Mouse (Mus musculus) hindbrain, embryonic 13.5 days (tissue): ENCODE data around the gene Pou5f1. TPM values are rescaled to one million over a fixed set of nuclear protein-coding genes. Genes with fewer than 3 reads are reported as not detected.

Experiments used
- ATAC-seq: fragments of 200-750 bp; cut with Nextera tagmentation; 2 replicates; pipeline ENCODE4 v1.8.0; 2017; ENCODE audit warnings: moderate TSS enrichment; ENCODE audit not compliant: low FRiP score
- H3K27ac ChIP-seq: fragments of 300-500 bp; sonication (generic); 2 replicates; pipeline ENCODE4 v1.5.1; 2015; ENCODE audit warnings: inconsistent platforms, mild to moderate bottlenecking, moderate library complexity
- H3K27me3 ChIP-seq: fragments of 300-500 bp; sonication (generic); 2 replicates; pipeline ENCODE4 v1.6.1; 2015; ENCODE audit warnings: mild to moderate bottlenecking, inconsistent platforms
- H3K36me3 ChIP-seq: fragments of 300-500 bp; sonication (generic); 2 replicates; pipeline ENCODE4 v1.6.1; 2015; ENCODE audit warnings: mild to moderate bottlenecking, inconsistent platforms
- H3K4me1 ChIP-seq: fragments of 300-500 bp; sonication (generic); replicated peaks from 2 replicates; pipeline ENCODE4 v1.6.1; 2015; ENCODE audit warnings: inconsistent platforms
- H3K4me2 ChIP-seq: fragments of 300-500 bp; sonication (generic); 2 replicates; pipeline ENCODE4 v1.6.1; 2015; ENCODE audit warnings: inconsistent platforms, mild to moderate bottlenecking, moderate library complexity
- H3K4me3 ChIP-seq: fragments of 300-500 bp; sonication (generic); 2 replicates; pipeline ENCODE4 v1.5.1; 2015; ENCODE audit warnings: mild to moderate bottlenecking, inconsistent platforms
- H3K9ac ChIP-seq: fragments of 300-500 bp; sonication (generic); 2 replicates; pipeline ENCODE4 v1.6.1; 2015; ENCODE audit warnings: mild to moderate bottlenecking, inconsistent platforms
- H3K9me3 ChIP-seq: fragments of 300-500 bp; sonication (generic); 2 replicates; pipeline ENCODE4 v1.6.1; 2016; ENCODE audit warnings: inconsistent platforms
- WGBS: fragments of 180-500 bp; shearing (Covaris S2); methylation state at CpG from one replicate; pipeline ENCODE4 v1.1.7; 2015; 5-methylcytosine and 5-hydroxymethylcytosine counted together
- polyA plus RNA-seq: library from polyadenylated mRNA; unstranded; fragments of >200 nt; fragmentation: Nextera tagmentation; extraction: Ambion mirVana; gene quantifications from 2 replicates; pipeline ENCODE4 v1.2.1, GENCODE M21; 2015

The Pou5f1 gene
- polyA plus RNA-seq, 1 experiment from 2014 or later: not detected

DNA sequence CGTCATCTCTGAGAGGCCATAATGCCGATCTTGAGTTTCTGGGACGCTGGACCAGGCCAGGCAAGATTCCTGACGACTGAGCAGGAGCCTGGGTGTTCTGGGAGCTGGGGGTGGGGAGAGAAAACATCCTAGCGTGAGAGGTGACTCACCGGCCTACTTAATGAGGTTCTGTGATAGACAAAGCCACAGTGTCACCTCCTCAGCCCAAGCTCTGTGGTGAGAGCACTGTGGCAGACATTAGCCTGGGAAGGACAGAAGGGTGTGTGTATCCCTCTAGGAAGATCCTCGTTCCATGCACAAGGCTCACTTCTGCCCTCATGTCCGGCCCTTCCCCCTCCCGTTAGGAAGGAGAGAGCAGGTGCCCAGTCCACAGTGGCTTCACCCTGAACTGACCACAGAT lies 51.5 kb downstream of the Pou5f1 start:
- Histone ChIP-seq H3K36me3 (no peaks in the 10 kb centered on the region), H3K4me2 (no peak overlapping the region), H3K4me1 (no peaks in the 10 kb centered on the region), H3K9me3 (no peaks in the 10 kb centered on the region), H3K9ac (no peak overlapping the region), H3K27me3 (no peaks in the 10 kb centered on the region), H3K27ac (no peak overlapping the region), H3K4me3 (no peak overlapping the region)
- ATAC-seq: no peak
- 80% methylated on average over 9 of the region's 9 CpGs for WGBS

DNA sequence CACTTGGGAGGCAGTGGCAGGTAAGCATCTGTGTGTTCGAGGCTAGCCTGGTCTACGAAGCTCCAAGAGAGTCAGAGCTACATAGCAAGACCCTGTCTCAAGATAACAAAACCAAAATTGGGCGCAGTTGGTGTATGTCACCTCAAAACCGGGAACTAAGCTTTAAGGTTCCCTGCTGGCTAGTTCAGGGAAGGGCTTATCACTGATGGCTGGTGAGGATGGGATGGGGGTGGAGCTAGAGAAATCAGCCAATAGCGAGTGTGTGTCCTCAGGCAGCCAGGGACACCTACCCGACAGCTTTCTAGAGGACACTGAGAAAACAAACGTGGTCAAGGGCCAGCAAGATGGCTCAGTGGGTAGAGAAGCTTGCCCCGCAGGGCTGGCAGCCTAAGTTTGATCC lies 52.4 kb downstream of the Pou5f1 start:
- no peaks in the 10 kb centered on the region for H3K4me1 ChIP-seq
- H3K36me3 ChIP-seq: no peaks in the 10 kb centered on the region
- no peak overlapping the region for H3K4me3 ChIP-seq
- no peak for ATAC-seq
- no peak overlapping the region for H3K9ac ChIP-seq
- H3K9me3 ChIP-seq: no peaks in the 10 kb centered on the region
- 65% methylated on average over 8 of the region's 8 CpGs for WGBS
- H3K4me2 ChIP-seq: no peak overlapping the region
- H3K27me3 ChIP-seq: no peaks in the 10 kb centered on the region
- no peak overlapping the region for H3K27ac ChIP-seq

Other genes with a start within 250 kb of the Pou5f1 start
- 73.4 and 73.6 TPM in 2 replicates for gene H2-D1, start 243.3 kb upstream of the Pou5f1 start, polyA plus RNA-seq
- gene H2-Q1, start 185.6 kb upstream of the Pou5f1 start, polyA plus RNA-seq: 0.14 and 0.30 TPM in 2 replicates
- gene H2-Q2, start 163.8 kb upstream of the Pou5f1 start, polyA plus RNA-seq: 0.68 and 1.0 TPM in 2 replicates
- 1.0 and 1.2 TPM in 2 replicates for gene H2-Q4, start 126.4 kb upstream of the Pou5f1 start, polyA plus RNA-seq
- gene H2-Q6, start 81.2 kb upstream of the Pou5f1 start, polyA plus RNA-seq: 0.30 and 0.34 TPM in 2 replicates
- gene H2-Q7, start 66.9 kb upstream of the Pou5f1 start, polyA plus RNA-seq: 2.4 TPM in 2 replicates
- 0.10 and 0.23 TPM in 2 replicates for gene H2-Q10, start 35.9 kb upstream of the Pou5f1 start, polyA plus RNA-seq
- 14.9 and 15.4 TPM in 2 replicates for gene Tcf19, start 10.8 kb downstream of the Pou5f1 start, polyA plus RNA-seq
- 6.3 and 7.6 TPM in 2 replicates for gene Cchcr1, start 11.1 kb downstream of the Pou5f1 start, polyA plus RNA-seq
- 0.68 and 1.4 TPM in 2 replicates for gene Psors1c2, start 27.2 kb downstream of the Pou5f1 start, polyA plus RNA-seq
- 0.12 and 0.14 TPM in 2 replicates for gene Cdsn, start 46.1 kb downstream of the Pou5f1 start, polyA plus RNA-seq
- not detected in 2 replicates for gene 2300002M23Rik, start 61.4 kb downstream of the Pou5f1 start, polyA plus RNA-seq
- gene Sfta2, start 95.5 kb downstream of the Pou5f1 start, polyA plus RNA-seq: not detected in 2 replicates
- not detected in 2 replicates for gene Gm9573, start 120.6 kb downstream of the Pou5f1 start, polyA plus RNA-seq
- gene Mucl3, start 137.7 kb downstream of the Pou5f1 start, polyA plus RNA-seq: 0.14 TPM in 1 of 2 replicates, not detected in the other
- gene Vars2, start 161.6 kb downstream of the Pou5f1 start, polyA plus RNA-seq: 11.8 and 14.0 TPM in 2 replicates
- gene Gtf2h4, start 167.7 kb downstream of the Pou5f1 start, polyA plus RNA-seq: 27.6 and 29.2 TPM in 2 replicates
- gene Ddr1, start 198.6 kb downstream of the Pou5f1 start, polyA plus RNA-seq: 128 and 140 TPM in 2 replicates